Mouse (Mus musculus) bone marrow, adult 2 months (tissue): ENCODE results near the gene Ifitm3. TPM values are rescaled to one million over a fixed set of nuclear protein-coding genes. Genes with fewer than 3 reads are reported as not detected.

ENCODE experiments used
- H3K27ac ChIP-seq: fragments of 200-500 bp; 2 replicates; pipeline ENCODE4 v1.5.1; 2012; ENCODE audit warnings: low read depth, mild to moderate bottlenecking, control low read depth, inconsistent platforms, low read length; ENCODE audit not compliant: control insufficient read depth, poor library complexity, insufficient read depth
- H3K4me1 ChIP-seq: fragments of 200-500 bp; 2 replicates; pipeline ENCODE4 v1.6.1; 2011; ENCODE audit warnings: low read length; ENCODE audit not compliant: control insufficient read depth, insufficient read depth
- H3K4me3 ChIP-seq: fragments of 200-500 bp; replicated peaks from 2 replicates; pipeline ENCODE3; 2011; ENCODE audit warnings: mild to moderate bottlenecking, low read depth, low read length, control low read depth; ENCODE audit not compliant: control insufficient read depth
- CTCF ChIP-seq: fragments of 200-500 bp; IDR thresholded peaks from 2 replicates; pipeline ENCODE4 v1.5.1; 2011; ENCODE audit warnings: low read length, control low read depth; ENCODE audit not compliant: control insufficient read depth, insufficient read depth
- POLR2A ChIP-seq: fragments of 200-500 bp; IDR thresholded peaks from 2 replicates; pipeline ENCODE4 v1.6.1; 2011; ENCODE audit warnings: low read depth, mild to moderate bottlenecking, control low read depth, low read length, borderline replicate concordance; ENCODE audit not compliant: control insufficient read depth
- WGBS: fragments of 180-500 bp; shearing (Covaris S2); methylation state at CpG from one replicate; pipeline ENCODE4 v1.1.7; 2018; 5-methylcytosine and 5-hydroxymethylcytosine counted together
- polyA plus RNA-seq: library from polyadenylated mRNA; stranded (reverse); fragments of >200 nt; gene quantifications from 2 replicates; pipeline ENCODE4 v1.2.4, GENCODE M21; 2011; ENCODE audit warnings: low replicate concordance; ENCODE audit not compliant: missing spikeins, insufficient read depth, insufficient read length

Gene Ifitm3
- polyA plus RNA-seq, 1 experiment, result 209 TPM

DNA sequence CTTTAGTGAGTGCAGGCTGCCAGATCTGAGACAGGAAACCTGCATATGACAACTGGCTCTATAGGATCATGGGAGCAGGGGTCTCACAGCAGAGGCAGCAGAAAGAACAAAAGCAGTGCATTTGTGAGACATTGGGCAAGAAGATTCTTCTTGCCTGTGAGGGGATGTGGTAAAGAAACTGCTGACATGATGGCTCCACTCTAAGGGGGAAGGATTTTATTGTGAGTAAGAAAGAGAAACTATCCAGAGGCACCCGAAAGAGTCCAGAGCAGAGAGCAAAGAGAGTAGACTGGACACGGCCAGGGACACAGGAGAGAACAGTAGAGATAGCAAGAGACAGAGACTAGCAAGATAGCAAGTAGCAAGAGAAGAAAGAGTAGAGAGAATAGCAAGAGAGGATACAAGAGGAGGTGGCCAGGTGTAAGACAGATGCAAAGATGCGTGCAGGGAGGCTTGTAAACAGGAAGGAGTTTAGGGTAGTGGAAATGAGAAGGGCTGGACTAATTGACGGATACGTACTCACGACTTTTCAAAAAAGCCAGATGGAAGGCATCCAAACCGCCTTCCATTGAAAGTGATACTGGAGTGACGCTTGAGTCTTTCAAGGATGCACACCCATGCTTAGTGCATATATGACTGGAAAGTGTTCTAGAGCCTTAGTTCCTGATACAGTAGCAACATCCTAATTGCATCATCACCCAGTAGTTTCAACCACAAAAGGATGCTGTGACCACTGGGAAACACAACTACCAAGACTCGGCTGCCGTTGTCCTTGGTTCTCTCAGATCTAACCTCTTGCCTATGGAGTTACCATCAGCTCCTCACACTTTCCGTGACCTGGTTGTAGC lies 11.5 kb downstream of the Ifitm3 start:
- peak overlapping the region; percentile 48 for H3K4me3 ChIP-seq
- WGBS, result 18% methylated on average over 11 of the region's 11 CpGs
- no peak for TF ChIP-seq CTCF
- no peak for TF ChIP-seq POLR2A
- H3K4me1 ChIP-seq, result no peaks in the 10 kb centered on the region; the same call in 1 of the 2 replicates
- H3K27ac ChIP-seq, result peak overlapping the region; percentile 90

DNA sequence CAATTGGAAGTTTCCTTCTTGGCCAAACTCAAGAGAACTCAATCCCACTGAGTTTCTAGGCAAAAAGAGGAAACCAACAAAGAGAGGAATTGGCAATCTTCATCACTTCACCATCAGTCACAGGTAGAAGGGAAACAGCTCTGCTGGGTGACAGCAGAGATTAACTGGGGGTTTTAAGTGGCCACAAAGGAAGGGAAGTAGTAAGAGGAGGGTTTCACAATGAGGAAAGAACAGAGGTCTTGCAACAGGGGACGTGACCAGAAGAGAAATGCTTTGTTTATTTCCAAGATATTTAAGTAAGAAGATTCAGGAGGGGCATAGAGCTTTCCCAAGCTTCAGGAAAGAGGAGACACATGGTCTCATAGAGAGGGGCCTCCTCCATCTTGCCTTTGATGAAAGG lies 12.8 kb downstream of the Ifitm3 start:
- 8% methylated on average over 1 of the region's 1 CpGs for WGBS
- TF ChIP-seq CTCF, result no peak
- no peak for TF ChIP-seq POLR2A
- Histone ChIP-seq H3K27ac (peak overlapping the region; percentile 49; the same call in 1 of the 2 replicates), H3K4me1 (no peaks in the 10 kb centered on the region; the same call in 1 of the 2 replicates), H3K4me3 (no peak overlapping the region)

DNA sequence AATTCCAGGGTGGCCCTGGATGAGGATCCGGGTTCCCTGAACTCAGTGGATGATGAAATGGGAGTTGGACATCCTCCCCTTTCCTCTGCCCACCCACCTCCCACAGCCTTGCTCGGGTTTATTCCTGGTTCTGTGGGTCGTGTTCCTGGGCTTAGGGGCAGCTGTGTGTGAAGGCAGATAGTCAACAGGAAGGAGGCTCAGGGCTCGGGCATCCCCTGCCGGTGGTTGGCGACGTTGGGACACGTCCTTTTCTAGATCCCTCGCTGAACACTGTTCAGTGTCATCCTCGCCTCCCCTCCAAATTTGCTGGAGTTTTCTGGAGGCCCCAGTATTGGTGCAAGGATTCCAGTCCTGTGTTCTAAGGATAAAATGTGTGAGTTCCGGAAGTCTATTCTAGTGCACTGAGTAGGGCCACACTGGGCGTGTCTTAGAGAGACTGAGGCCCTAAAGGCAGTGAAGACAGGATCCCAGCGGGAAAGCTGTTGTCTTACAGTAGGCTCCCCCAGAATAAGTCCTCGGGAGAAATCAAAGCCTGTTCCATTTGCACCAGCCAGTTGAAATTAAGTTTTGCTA lies 19.4 kb downstream of the Ifitm3 start:
- WGBS, result 25% methylated on average over 14 of the region's 14 CpGs
- TF ChIP-seq CTCF (peak; percentile 46; the same call in 1 of the 2 replicates), POLR2A (no peak)
- Histone ChIP-seq H3K27ac (peak overlapping the region; percentile 53; the same call in 1 of the 2 replicates), H3K4me3 (no peak overlapping the region), H3K4me1 (peaks cover 6% of the 10 kb centered on the region)

DNA sequence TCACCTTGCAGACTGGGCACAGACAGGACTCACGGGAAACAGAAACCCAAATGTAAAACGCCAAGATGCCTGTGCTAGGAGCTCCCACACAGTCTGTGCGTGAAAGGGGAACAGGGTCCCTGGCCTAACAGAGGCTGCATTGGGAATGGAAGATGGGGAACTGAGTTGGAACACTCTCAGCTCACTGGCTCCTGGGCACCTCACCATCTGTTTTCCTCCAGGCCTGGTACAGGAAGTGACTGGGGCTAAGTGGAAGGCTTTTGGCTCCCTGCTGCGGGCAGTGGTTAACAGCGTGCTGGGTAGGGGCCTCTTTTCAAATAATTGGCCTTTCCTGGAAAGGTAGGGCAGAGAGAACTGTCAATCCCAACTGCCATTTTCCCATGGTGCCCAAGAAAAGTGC lies 19.9 kb downstream of the Ifitm3 start:
- H3K4me3 ChIP-seq, result no peak overlapping the region
- H3K4me1 ChIP-seq, result peaks cover 6% of the 10 kb centered on the region
- TF ChIP-seq POLR2A (no peak), CTCF (no peak)
- WGBS, result 12% methylated on average over 5 of the region's 5 CpGs
- H3K27ac ChIP-seq, result peak overlapping the region; percentile 53; the same call in 1 of the 2 replicates

DNA sequence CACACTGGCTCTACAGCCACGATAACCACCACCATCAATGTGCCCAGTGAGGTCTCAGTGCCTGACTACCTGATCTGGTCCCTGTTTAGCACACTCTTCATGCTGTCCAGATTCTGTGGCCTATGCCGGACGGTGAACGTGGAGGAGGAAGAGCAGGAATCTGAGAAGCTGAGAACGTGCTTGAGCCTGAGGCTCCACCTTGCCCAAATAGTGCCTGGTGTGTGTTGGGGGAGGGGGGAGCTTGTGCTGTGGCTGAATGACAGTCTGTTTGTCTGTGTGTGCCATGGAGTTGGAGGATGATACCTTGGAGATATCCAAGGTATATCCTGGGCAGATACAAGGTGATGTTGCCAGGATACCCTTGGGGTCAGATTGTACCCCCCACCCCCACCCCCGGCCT lies 20.4 kb downstream of the Ifitm3 start:
- H3K27ac ChIP-seq, result peak overlapping the region; percentile 53; the same call in 1 of the 2 replicates
- WGBS, result 16% methylated on average over 6 of the region's 6 CpGs
- H3K4me3 ChIP-seq, result no peak overlapping the region
- peaks cover 6% of the 10 kb centered on the region for H3K4me1 ChIP-seq
- TF ChIP-seq POLR2A, result no peak

DNA sequence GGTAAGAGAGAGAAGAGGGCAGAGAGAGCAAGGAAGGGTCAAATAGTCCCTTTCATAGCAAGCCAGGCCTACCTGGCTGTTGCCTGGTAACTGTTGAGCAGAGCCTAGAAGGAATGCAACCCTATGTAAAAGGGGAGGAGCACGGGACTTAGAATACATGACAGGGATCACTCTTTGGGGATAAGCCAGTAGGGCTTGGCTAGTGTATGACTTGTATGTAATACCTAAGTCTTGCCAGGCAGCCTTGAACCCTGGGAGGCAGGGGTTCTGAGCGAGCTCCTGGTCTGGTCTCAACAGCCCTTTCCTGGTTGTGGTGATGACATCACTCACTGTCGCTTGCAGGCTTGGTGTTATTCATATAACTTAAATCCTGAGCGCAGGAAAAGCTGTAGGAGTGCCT lies 21.5 kb downstream of the Ifitm3 start:
- TF ChIP-seq CTCF, result no peak
- TF ChIP-seq POLR2A, result no peak
- no peak overlapping the region for H3K27ac ChIP-seq
- H3K4me1 ChIP-seq, result peaks cover 6% of the 10 kb centered on the region
- H3K4me3 ChIP-seq, result no peak overlapping the region
- 64% methylated on average over 4 of the region's 4 CpGs for WGBS

DNA sequence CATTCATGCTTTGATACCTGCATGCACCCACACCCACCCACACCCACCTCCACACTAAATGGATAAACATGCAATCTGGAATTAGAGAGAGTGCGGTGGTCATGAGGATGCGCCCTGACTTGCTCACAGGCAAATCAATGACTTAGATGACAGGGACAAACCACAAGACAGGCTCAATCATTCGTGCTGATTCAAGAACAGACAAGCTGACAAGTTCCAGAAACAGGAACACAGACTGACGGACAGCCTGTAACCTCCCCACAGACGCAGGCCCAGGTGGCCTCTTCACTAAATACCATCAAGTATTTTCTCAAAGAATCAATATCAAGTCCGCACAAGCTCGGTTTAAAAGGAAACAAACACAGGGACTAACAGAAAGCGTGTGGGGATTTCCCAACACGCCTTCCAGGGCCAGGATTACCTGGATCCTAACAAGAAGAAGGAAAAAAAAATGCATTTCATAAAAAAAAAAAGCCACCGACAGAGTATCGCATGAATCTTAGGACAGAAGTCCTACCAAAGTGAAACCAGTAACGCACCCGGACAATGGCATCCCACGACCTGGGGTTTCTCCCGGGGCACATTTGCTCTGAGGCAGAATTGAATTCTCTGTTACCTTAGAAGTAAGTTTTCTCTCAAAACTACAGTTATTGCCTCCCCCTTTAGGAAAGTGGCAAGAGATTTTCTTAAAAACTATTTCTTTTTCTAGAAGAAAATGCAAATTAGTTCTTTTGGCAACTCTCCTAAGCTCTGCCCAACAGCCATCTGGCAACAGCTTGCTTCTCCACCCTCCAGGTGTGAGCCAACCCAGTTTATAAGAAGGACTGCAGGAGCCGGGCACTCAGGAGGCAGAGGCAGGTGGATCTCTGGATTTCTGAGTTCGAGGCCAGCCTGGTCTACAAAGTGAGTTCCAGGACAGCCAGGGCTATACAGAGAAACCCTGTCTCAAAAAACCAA lies 23.1 kb downstream of the Ifitm3 start:
- Histone ChIP-seq H3K4me3 (no peak overlapping the region), H3K4me1 (peaks cover 7% of the 10 kb centered on the region), H3K27ac (no peak overlapping the region)
- TF ChIP-seq CTCF, result no peak
- TF ChIP-seq POLR2A, result no peak
- WGBS, result 40% methylated on average over 17 of the region's 17 CpGs
